Mouse (Mus musculus): Measurements from ENCODE around the gene Spag16.

Gene Spag16

DNA sequence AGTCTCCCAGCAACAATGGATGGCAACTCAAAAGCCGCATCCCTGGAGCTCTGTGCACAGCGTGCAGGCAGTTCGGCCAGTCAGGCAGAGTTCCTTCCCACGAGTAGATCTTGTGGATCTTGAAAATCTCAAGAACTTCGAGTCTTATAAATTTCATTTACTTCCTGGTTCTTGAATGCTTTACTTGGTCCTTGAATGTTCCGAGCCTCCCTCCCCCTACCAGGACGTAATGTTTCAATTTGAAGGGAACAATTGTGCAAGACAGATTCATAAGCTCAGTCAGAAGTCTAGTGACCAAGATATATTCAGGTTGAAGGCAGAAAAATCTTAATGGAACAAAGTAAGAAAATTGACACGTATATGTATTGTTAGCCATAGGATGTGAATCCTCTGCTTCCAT is 277.9 kb downstream of the Spag16 start:
- DNase-seq (ENCODE audit: low spot score) = no peak

DNA sequence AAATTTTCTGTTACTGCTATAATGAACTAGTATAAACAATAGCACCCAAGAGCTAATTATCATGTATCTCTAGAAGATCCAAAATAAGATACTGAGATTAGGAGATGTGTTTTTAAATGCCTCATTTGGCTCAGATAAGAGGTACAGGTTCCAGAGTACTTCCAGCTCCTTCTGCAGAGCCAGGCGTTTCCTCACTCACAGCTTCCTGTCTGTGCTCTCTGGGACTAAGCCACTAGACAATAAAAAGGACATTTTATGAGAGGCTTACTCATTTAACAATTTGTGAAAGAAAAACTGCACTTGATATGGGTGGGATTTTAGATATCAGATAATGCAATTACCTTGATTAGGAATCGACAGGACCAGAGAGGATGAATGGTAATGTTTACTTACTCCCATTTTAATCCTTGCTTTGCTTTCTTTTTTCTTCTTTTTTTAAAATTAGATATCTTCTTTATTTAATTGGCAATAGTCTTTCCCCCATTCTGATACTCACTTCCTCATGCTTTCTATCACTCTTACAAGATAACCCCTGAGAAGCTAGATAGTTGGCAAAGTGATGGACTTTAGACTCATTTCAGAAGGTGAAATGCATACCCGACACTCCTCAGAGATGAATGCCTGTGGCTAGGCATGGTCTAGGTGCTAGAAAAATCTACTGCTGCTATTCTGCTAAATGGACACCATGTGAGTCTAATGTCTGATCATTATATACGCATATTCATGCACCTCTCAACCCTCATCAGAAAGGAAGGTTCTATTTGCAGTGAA is 289.6 kb downstream of the Spag16 start:
- DNase-seq (ENCODE audit: low spot score) = no peak

DNA sequence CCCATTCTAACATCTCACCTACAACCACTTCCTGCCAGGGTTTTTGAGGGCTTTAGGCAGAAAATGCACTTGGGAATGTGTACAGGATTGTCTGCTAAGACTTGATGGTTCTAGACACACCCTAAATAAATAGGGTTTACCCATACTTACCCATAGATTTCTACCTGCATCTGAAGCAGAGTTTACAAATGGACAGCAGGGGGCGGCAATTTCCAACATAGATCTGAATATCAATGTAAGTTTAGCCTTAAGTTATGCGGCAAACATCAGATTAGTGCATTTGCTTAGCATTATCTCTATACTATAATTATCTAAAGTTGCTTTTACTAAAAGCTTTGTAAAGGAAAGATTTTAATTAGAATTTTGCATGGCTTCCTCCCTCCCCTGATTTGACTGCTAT is 301.3 kb downstream of the Spag16 start:
- DNase-seq (ENCODE audit: low spot score) = no peak

DNA sequence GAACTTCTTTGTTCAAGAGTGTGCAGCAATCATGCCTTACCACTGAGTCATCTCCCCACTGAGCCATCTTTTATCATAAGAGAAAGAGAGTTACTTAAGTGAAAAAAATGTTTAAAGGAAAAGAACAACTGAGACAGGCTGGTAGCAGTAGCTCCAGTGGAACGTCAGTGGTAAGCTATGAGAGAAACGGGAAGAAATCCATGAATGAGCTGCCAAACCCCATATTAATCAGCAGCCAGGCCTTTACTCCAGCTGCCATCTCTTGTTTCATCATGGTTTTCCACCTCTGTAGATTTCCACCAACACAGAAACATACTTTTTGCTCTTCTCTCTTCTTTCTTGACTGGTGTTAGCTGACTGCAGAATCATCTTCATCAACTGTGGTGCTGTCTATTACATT is 308.8 kb downstream of the Spag16 start:
- DNase-seq (ENCODE audit: low spot score) = no peak

DNA sequence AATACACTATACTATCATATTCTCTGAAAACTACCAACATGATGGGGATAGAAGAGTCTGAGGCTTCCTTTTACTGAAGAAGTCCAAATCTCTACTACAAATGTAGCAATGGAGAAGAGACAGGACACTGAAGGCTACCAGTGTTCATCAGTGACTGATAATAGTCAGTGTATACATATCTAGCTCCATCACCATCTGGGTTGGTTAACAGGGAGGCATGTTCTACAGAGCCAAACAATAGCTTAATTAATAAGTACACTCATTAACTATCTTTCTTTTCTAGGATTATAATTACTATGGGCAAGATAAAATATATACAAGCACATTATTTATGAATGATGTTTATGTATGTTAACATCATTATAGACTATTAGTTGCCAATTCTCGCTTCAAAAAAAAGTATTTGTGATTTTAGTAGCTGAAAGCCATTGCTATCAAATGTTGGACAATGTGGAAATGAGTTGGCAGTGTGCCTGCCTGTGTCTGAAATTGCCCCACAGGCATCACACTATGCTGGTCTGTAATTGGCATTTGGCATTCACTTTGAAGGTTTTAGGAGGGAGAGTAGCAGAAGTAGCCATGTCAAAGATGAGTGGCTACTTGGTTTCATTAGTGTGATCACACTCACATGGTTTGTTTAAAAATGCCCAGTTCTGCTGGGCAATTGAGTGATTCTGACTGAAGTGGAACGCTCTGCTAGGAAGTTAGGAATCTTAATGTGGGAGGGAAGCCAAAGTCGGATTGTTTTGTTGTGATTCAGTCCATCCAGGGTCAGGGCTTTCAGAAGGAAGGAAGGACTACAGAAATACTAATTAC is 338.8 kb downstream of the Spag16 start:
- DNase-seq (ENCODE audit: low spot score) = no peak

DNA sequence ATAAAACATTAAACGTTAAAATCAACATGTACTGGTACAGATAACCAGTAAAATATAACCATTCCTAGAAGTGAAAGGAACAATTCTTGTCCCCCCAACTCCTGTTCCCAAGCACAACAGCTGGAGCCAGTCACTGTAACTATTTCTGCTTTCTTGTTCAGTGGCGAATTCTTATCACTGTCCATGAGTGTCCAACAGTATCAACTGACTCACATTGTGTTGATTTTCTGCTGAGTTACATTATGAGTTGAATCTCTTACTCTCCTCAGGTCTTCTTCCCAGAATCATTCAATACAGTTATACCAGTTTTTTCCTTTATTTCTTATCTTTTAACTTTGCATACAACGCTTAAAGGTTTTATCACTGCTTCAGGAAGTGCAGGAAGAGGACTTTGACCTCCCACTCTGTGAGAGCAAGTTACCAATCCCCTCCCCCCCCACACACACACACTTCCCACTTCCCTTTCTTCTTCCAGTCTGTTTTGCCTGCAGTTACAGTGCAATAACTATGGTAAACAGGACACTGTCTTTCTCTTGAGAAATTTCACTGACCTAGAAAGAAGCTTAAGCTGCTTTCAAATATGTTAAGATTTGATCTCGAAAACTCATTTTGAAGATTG is 353.5 kb downstream of the Spag16 start:
- DNase-seq (ENCODE audit: low spot score) = peak; percentile 13

DNA sequence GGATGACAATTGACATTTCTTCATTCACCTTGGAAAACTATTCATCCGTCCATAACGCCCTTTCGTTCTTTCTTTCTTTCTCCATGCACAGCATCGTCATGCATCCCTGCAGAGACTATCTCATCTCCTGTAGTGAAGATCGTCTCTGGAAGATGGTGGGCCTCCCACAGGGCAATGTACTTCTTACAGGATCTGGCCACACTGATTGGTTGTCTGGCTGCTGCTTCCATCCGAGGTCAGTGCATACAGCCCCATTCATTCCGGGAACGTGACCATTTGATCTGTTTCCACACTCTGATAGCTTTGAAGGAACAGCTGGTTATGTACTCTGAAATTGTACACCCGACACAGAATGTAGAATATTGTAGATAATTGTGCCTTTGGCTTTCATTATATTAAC is 438.0 kb downstream of the Spag16 start:
- DNase-seq (ENCODE audit: low spot score) = no peak

DNA sequence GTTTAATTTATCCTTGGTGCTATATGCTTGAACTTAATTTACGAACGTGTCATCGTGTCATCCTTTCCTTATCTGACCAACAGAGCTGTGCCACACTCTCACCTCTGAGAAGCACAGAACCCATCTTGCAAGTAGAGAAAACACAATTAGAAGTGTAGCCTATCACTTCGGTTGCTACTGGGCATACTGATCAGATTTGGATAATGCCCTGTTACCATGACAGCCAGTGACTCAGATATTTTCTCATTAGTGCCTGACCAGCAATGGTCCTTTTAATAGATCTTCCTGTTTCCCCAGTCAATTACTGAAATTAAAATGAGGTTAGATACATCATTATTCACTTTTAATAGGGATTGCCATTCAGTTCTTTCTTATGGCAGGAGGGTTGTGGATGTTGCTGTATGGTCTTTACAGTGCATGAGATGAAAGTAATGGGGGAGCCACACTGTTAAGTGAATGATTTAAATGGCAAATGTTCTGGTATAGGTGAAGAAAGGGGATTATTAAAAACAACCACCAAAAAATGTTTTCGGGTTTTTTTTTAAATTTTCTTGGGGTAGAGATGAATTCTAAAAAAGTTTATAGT is 439.2 kb downstream of the Spag16 start:
- DNase-seq (ENCODE audit: low spot score) = no peak

DNA sequence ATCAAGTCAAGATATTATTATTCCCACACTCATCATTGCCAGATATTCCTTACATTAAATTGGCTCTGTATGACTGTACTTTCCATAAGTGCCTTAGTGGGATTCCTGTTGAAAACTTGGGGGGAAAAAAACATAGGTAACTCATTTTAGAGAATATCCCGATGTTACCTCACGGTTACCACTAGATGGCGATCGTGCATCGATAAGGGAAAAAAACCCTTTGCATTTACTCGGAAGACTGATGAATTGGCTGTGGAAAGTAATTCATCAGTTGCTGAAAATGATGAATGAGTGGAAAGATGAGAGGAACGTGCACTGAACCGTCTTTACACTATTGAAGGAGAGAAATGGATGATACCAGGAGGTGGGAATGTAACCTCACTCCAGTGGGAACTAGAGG is 443.4 kb downstream of the Spag16 start:
- no peak for DNase-seq (ENCODE audit: low spot score)

DNA sequence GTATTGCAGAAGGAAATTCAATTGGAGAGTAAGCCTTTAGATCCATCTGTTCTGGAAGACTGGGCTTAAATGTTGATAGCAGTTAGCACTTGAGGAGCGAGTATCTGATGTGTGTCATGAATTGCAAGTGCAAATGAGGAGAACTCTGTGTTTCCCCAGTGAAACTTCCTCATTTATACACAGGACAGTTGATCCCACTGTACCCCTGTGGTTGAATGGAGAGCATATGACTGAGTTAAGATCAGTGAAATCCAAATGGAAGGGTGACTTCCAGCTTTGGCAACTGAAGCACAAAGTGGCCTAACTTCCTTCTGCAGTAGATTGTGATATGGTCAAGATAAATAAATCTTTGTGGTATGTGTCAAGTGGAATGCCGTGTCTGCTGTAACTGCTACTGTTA is 446.0 kb downstream of the Spag16 start:
- no peak for DNase-seq (ENCODE audit: low spot score)

DNA sequence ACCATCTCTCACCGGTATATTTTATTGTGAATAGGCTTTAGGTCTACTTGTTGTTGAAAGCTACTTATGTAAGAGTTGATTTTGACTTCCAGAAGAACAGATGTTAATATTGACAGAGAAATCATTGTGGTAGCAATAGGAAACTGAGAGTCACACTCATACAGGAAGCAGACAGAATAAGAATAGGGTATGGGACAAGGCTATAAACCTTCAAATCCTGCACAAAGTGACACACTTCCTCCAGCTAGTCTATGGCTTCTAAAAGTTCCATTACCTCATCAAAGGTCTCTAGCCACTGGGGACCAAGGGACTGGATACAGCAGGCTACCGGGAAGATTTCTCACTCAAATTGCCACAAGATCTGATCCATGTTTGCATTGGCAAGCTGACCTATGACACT is 452.5 kb downstream of the Spag16 start:
- no peak for DNase-seq (ENCODE audit: low spot score)

DNA sequence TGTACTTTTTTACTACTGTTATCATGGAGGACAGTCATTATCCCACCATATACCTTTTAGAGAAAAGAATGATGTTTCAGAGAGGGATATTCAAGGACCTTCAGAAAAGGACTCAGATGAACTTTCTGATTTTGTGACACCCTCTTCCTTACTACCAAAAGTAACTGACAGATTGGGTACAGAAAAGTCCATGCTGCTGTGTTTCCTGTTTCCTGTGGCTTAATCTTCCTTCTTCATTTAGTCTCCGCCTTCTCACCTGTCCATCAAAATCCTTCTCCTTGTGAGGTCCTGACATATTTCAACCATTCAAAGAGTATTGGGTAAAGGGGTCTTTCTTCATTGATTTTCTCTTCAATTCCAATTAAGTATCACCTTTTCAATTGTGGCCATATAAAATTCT is 456.6 kb downstream of the Spag16 start:
- no peak for DNase-seq (ENCODE audit: low spot score)

DNA sequence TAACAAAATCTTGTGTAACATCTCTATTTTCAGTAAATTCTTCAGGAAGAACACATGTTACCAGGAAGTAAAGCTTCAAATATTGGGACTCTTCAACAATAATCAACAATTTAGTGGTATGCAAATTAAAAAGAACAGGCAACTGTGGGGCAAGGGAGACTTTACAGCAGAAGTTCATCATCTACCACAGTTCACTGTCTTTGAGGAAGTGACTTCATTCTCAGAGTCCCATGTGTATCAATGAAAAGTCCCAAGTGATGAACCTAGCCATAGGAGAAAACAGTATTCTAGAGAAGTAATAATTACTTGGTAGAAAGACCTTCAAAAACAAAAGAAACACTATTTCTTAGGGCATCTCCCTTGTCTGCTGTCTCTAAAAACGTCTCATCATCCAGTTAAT is 457.4 kb downstream of the Spag16 start:
- no peak for DNase-seq (ENCODE audit: low spot score)

DNA sequence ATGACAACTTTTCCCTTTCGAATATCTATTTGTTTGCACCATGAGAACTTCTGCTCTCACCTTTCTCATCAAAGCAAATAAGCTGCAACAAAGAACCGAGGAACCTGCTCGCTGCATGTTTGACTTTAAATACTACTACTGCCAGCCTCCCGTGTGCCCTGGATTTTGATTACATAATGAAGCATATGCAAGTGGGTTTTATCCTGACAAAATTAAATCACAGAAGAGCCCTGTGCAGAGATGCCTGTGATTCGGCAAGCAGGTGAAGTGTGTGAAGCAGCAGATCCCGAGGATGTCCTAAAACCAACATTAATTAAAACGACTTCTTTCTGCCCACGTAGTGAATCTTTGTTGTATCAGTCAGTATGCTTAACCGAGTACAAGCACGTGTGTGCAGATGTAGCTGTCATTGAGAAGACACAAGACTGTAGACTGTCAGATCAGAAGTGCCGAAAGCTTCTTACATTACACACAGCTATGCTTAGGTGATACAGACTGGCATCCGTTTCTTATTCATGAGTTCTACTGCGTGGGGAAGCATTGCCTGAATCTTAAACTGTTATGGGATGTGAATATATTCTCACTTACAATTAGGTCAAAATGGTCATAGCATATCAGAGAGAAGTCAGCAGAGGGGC is 489.5 kb downstream of the Spag16 start:
- DNase-seq (ENCODE audit: low spot score) = no peak

DNA sequence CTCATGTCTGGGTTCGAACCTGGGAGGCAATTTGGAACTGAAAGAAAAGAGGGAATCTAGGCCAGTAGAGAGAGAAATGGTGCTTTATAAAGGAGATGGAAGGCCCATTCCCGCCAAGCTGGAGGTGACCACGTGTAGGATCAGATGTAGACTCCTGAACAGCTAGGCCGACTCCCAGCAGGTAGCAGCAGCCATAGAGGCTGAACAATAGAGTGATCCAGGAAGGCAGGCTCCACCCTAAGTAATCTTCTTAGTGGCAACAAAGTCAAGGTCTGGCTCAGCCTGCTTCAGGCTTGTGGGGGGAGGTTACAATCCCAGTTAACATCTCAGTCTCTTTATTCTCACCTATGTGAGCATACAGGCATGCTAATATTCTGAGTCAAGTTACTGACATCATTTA is 494.2 kb downstream of the Spag16 start:
- DNase-seq (ENCODE audit: low spot score) = no peak

DNA sequence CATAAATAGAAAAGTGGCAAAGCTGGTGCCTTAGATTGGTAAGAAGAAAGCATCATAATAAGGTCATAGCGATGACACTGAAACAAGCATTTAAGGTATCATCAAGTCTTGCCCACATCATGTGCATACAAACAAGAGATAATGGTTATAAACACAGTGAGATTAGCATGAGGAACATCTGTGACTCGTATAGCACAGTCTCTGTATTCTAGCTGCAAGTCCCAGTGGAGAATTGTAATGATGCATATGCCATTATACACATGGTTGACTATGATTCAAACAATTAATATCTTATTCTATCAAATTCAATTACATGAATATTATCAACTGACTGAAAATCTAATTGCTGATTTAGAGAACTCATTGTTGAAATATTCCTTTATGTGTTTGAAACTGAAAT is 519.4 kb downstream of the Spag16 start:
- no peak for DNase-seq (ENCODE audit: low spot score)

DNA sequence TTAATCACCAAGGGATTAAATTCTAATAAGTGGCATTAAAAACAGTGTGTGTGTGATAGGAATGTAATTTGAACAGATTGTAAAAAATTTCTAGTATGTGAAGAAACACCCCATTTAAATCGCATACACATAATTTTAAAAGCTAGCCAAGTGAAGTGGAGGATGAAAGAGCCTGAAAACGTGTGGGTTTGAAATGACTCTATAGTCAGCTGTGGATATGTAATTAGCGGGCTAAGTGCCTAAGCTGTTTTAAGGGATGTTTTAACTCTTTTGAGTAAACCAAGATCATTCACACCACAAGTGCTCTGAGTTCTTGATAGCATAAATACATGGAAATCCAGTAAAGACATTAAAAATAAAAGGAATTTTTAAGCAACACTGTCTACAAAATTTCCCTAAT is 524.6 kb downstream of the Spag16 start:
- DNase-seq (ENCODE audit: low spot score) = no peak

DNA sequence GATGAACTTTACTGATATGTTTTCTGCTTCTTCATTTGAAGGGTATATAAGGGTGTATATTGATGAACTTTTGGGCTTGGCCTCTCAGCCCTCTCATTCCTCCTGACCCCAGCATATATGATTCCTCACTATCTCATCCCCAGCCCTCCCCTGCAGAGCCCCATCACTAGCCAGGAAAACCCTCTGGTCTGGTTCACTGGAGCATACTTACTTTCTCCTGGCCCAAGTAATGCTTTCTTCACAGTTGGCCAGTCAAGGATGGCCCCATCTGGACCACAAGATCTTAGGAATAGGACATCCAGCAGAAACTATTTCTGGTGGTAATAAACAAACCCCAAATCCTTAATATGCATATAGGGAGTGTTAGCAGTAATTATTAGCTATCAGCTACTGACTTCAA is 527.2 kb downstream of the Spag16 start:
- no peak for DNase-seq (ENCODE audit: low spot score)

DNA sequence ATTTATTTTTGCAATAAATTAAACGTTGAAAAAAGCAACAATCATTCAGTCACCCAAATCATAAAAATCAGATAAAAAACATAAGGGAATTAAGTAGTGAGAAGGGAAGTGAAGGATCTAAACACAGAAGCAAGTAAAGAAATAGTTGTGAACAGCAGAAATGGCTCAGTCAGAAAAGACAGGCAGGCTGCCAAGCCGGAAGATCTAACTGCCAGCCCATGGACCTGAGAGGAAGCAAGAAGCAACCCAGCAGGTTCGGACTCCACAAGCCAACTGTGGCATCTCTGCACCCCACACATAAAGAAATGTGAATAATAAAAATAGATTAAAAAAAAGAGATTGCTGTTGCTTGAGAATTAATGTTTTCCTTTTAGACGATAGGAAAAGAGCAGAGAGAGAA is 545.0 kb downstream of the Spag16 start:
- no peak for DNase-seq (ENCODE audit: low spot score)

DNA sequence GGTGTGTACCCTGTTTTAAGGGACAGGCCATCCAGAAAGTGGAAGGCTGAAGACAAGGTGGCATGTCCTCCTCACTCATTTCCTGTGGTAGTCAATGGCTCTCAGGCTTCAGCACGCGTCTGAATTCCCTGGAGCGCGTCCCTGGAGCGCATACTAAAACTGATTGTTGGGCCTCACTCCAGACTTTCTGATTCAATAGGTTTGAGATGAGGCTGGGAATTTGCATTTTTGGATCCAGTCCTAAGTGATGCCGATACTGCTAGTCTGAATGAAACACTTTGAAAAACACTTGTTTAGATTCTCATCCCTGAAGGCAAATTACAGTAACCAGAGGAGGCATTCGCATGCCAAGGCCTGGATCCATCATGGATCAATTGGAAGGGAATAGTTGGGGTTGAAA is 553.3 kb downstream of the Spag16 start:
- DNase-seq (ENCODE audit: low spot score) = no peak

DNA sequence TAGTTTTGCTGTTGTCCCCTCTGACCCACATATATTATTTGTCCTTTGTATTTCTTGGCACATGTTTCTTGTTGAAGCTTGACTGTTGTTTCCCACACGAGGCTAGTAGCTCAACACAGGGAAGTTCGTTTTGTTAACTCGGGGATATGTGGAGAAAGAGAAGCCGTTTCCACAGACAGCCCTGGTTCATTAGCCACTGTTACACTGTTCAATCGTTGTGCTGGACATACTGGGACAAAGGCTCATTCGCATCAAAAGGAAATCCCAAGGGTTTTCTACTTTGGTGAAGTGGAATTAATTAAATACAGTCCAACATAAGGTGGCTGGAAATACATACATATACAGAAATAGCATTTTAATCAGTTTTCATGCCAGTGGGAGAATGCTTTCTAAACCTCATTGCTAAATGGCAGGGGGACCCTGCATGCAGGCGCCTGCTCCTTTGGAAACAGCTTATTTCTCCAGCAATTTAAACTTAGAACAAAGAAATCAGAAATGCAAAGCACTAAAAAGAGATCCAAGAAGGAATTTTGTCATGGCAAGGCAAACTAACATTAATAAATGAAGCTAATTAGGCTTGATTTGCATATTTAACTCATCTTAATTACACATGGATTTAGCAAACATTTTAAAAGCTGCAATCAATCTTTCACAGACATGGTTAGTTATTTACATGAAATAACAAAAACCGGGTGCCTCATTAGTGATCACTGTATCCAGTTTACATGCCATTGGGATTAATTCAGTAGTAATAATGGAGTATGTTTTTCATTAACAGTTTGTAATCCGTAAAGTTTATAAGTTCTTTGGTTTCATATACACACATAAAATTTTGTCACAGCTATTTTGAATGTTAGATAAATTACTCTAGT is 615.7 kb downstream of the Spag16 start:
- DNase-seq (ENCODE audit: low spot score) = no peak
